Mouse (Mus musculus) intestine, embryonic 16.5 days (tissue): ENCODE results near the gene Bloc1s1. TPM values are rescaled to one million over a fixed set of nuclear protein-coding genes. Genes with fewer than 3 reads are reported as not detected.

Experiments
- ATAC-seq: fragments of 200-750 bp; cut with Nextera tagmentation; 2 replicates; pipeline ENCODE4 v1.8.0; 2017; ENCODE audit warnings: moderate TSS enrichment, moderate library complexity
- H3K27ac ChIP-seq: fragments of 300-500 bp; sonication (generic); 2 replicates; pipeline ENCODE4 v1.5.1; 2014; ENCODE audit warnings: mild to moderate bottlenecking, low read length
- H3K27me3 ChIP-seq: fragments of 300-500 bp; sonication (generic); replicated peaks from 2 replicates; pipeline ENCODE4 v1.6.1; 2014; ENCODE audit warnings: low read length, control low read depth, mixed read lengths; ENCODE audit not compliant: control insufficient read depth, insufficient read depth
- H3K36me3 ChIP-seq: fragments of 300-500 bp; sonication (generic); 2 replicates; pipeline ENCODE4 v1.6.1; 2014; ENCODE audit warnings: low read length, control low read depth; ENCODE audit not compliant: control insufficient read depth, insufficient read depth
- H3K4me1 ChIP-seq: fragments of 300-500 bp; sonication (generic); 2 replicates; pipeline ENCODE4 v1.6.1; 2014; ENCODE audit warnings: low read length, control low read depth, mixed read lengths; ENCODE audit not compliant: control insufficient read depth, insufficient read depth
- H3K4me2 ChIP-seq: fragments of 300-500 bp; sonication (generic); 2 replicates; pipeline ENCODE4 v1.6.1; 2014; ENCODE audit warnings: low read depth, low read length, control low read depth
- H3K4me3 ChIP-seq: fragments of 300-500 bp; sonication (generic); 2 replicates; pipeline ENCODE4 v1.5.1; 2014; ENCODE audit warnings: mild to moderate bottlenecking, low read length
- H3K9ac ChIP-seq: fragments of 300-500 bp; sonication (generic); 2 replicates; pipeline ENCODE4 v1.6.1; 2014; ENCODE audit warnings: low read depth, low read length
- H3K9me3 ChIP-seq: fragments of 300-500 bp; sonication (generic); 2 replicates; pipeline ENCODE4 v1.6.1; 2016; ENCODE audit warnings: low read length, control low read depth; ENCODE audit not compliant: control insufficient read depth
- WGBS: fragments of 180-500 bp; shearing (Covaris S2); extraction: QIAGEN DNeasy Blood & Tissue Kit; methylation state at CpG from one replicate; pipeline ENCODE4 v1.1.7; 2014; 5-methylcytosine and 5-hydroxymethylcytosine counted together
- polyA plus RNA-seq: library from polyadenylated mRNA; unstranded; fragments of >200 nt; fragmentation: Nextera tagmentation; extraction: Ambion mirVana; gene quantifications from 2 replicates; pipeline ENCODE4 v1.2.1, GENCODE M21; 2015

Gene Bloc1s1
- polyA plus RNA-seq, 1 experiment from 2014 or later: 208 TPM

DNA sequence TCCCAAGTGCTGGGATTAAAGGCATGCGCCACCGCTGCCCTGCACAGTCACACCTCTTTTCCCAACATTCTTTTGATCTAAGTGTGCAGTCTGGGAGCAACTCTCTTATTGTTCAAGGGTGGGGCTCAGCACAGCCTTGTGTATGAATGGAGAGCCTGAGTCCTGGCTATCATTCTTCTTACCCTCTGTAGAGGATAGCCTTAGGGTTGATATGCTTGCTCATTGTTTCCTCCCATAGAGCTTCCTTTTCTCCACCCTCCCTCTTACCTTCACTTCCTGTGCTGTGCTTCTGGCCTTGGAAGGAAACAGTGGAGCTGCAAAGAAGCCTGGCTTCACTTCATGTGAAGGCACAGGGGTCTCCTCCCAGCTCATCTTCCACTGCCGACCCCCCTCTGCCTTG lies 23.1 kb downstream of the Bloc1s1 start, which contains the start of gene Cd63:
TSS of gene Cd63 (plus strand) at position 292 of the 400 bp plus-strand sequence.
- peaks cover 11% of the 10 kb centered on the region for H3K27me3 ChIP-seq
- no peaks in the 10 kb centered on the region for H3K4me1 ChIP-seq
- no peak within 1 kb of the TSS for H3K4me3 ChIP-seq
- H3K27ac ChIP-seq: no peak within 1 kb of the TSS
- no peaks in the 10 kb centered on the region for H3K36me3 ChIP-seq
- H3K9ac ChIP-seq: no peak within 1 kb of the TSS
- 0 out of 2 replicates have a peak, but pooled peaks have one; percentile 47 for ATAC-seq
- no peak within 1 kb of the TSS for H3K4me2 ChIP-seq
- no peaks in the 10 kb centered on the region for H3K9me3 ChIP-seq
- WGBS: 84% methylated on average over 3 of the region's 3 CpGs

DNA sequence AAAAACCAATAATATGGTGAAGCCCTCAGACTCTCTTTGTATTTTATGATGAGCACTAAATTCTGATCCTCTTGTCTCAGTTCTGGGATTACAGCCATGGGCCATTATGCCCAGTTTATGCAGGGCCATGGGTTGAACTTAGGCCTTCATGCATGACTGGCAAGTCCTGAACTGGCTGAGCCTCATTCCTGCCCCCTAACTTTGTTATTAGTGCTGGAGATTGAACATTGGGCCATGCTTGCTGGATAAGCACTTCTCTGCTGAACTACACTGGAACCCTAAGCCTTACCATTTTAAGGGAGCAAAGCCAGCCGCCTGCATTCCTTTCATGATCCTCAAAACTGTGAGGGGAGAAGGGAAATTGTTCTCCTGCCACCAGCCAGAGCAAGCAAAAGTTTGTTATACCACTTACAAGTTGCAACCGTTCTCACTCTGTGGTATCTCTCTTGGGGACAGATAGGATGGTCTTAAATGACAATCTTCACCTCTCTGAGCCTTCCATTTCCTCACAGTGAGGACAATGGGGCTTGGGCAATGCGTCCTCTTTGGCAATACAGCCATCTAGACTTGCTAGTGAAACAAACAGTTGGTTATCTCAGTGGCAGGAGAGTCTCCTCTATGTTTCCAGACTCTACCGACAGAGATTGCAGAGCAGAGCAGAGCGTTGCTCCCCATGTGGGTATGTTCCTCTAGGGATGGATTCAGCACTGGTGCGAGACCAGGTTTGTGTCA lies 23.9 kb downstream of the Bloc1s1 start:
- 77% methylated on average over 6 of the region's 6 CpGs for WGBS
- Histone ChIP-seq H3K27ac (no peak overlapping the region), H3K27me3 (peaks cover 11% of the 10 kb centered on the region)

DNA sequence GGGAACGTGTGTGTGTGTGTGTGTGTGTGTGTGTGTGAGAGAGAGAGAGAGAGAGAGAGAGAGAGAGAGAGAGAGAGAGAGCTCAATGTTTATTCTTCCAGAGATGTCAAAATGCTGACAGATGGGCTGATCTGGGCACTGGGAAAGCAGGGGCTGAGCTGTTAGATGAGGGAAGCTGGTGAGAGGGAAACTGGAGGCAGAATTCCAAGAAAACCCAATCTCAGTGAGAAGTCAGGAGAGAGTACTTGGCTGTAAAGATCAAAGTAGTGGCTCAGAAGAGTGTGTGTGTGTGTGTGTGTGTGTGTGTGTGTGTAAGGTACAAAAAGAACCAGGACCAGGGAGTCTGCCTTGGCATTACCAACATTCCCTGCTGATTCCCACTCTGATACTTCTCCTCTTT lies 26.3 kb downstream of the Bloc1s1 start:
- Histone ChIP-seq H3K9ac (no peak overlapping the region), H3K36me3 (no peaks in the 10 kb centered on the region), H3K4me3 (no peak overlapping the region), H3K27me3 (peaks cover 11% of the 10 kb centered on the region), H3K4me1 (no peaks in the 10 kb centered on the region), H3K9me3 (no peaks in the 10 kb centered on the region), H3K27ac (no peak overlapping the region), H3K4me2 (no peak overlapping the region)
- 16% methylated on average over 1 of the region's 1 CpGs for WGBS
- no peak for ATAC-seq

More for the DNA sequence above, 23.9 kb downstream of the Bloc1s1 start:
- Histone ChIP-seq H3K36me3 (no peaks in the 10 kb centered on the region), H3K9me3 (no peaks in the 10 kb centered on the region), H3K4me2 (no peak overlapping the region), H3K4me1 (no peaks in the 10 kb centered on the region), H3K4me3 (no peak overlapping the region), H3K9ac (no peak overlapping the region)
- no peak for ATAC-seq

DNA sequence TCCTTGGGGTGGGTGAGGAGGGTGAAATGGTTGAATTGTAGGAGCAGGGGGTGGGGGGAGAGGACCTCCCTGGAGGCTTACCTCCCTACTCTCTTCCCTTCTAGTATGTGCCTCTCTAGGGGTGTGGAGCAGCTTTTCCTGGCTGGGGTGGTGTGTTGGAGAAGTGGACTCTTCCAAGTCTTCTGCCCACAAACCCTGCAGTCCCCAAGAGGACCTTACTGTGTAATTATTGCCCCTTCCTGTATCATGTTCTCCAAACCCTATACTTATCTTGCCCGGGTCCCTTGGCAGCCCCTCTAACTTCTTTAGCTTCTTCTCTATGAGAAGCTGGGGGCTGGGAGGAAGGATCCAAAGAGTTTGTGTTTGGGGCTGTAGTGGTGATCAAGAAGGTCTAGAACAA lies 27.0 kb downstream of the Bloc1s1 start:
- Histone ChIP-seq H3K4me2 (no peak overlapping the region), H3K27me3 (peaks cover 11% of the 10 kb centered on the region), H3K4me3 (no peak overlapping the region), H3K27ac (no peak overlapping the region), H3K9me3 (no peaks in the 10 kb centered on the region), H3K4me1 (0 out of 2 replicates have a peak, but pooled peaks cover 3% of the 10 kb centered on the region), H3K9ac (no peak overlapping the region), H3K36me3 (no peaks in the 10 kb centered on the region)
- no peak for ATAC-seq
- 30% methylated on average over 1 of the region's 1 CpGs for WGBS

DNA sequence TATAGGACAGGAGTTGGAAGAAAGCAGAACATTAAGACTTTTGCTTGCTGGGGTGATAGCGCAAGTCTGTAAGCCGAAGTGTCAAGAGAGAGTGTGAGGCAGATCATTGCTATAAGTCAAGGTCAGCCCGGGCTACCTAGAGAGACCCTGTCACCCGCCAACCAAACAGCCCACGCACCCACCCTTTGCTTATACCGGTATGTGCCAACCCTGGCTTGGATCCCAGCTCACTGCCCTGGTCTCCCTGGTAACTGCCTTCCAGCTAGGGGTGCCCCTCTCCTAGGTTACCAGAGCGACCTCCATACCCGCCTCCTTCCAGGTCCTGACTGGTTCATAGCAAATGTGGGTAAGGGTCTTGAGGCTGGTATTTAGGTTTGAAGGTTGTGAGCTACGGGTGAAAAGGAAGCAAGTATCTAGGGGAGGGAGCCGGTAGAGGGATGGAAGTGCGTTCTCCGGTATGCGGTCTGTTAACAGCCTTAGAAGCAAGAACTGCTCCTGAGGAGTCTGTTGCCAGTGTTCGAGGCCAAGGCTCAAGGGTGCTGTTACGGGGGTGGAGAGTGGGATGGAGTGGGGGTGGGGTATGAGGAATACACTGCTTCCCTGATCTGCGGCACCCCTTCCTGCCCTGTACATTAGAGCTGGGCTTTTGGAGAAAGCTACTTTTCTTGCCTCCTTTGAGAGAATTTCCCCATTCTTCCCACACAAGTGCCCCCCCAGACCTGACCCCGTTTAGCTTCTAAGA lies 27.7 kb downstream of the Bloc1s1 start:
- no peak overlapping the region for H3K27ac ChIP-seq
- H3K9me3 ChIP-seq: no peaks in the 10 kb centered on the region
- no peak overlapping the region for H3K4me3 ChIP-seq
- WGBS: 8% methylated on average over 17 of the region's 17 CpGs
- H3K9ac ChIP-seq: no peak overlapping the region
- 0 out of 2 replicates have a peak, but pooled peaks cover 3% of the 10 kb centered on the region for H3K4me1 ChIP-seq
- no peaks in the 10 kb centered on the region for H3K36me3 ChIP-seq
- no peak for ATAC-seq
- peaks cover 11% of the 10 kb centered on the region for H3K27me3 ChIP-seq
- peak overlapping the region; percentile 1; the same call in 1 of the 2 replicates for H3K4me2 ChIP-seq

DNA sequence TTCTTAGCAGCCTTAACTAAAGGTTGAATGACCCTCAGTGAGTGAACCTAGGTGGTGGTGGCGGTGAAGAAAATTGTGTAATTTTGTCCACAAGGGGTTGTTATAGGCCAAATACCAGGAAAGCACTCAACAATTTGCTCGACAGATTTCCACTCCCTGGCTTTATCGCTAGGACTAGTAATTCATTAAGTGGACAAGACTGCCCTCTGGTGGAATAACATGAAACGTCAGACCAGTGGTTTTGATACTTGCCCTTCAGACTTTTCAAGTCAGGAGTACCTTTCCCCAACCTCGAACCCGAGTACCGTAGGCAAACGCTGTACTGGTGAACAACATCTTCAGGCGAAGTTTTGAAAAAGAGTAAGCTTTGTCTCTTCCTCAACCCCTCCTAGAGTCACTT lies 28.4 kb downstream of the Bloc1s1 start:
- ATAC-seq: peak; percentile 33; the same call in 1 of the 2 replicates
- Histone ChIP-seq H3K27me3 (peaks cover 11% of the 10 kb centered on the region), H3K4me2 (peak overlapping the region; percentile 1; the same call in 1 of the 2 replicates), H3K9me3 (no peaks in the 10 kb centered on the region), H3K9ac (no peak overlapping the region), H3K27ac (no peak overlapping the region), H3K4me3 (no peak overlapping the region), H3K36me3 (no peaks in the 10 kb centered on the region), H3K4me1 (peaks cover 6% of the 10 kb centered on the region)
- 0% methylated on average over 9 of the region's 9 CpGs for WGBS

DNA sequence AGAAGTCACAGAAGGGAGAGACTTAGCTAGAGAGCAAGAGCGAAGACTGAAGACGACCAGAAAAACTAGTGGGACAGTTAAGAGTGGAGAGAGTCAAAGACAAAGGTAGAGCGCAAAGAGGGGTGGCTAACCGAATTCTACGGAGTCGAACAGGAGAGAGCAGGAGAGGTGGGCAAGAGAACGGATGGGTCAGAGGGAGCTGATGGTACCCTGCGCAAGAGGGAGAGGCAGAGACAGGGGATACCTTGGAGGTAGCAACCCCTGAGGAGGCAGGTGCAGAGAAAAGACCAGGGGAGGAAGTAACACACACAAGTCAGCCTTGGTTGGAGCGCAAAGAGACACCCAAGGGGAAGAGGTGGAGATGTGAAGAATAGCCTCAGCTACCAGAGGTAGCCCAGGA lies 31.6 kb downstream of the Bloc1s1 start:
- Histone ChIP-seq H3K4me1 (peaks cover 25% of the 10 kb centered on the region), H3K27me3 (peaks cover 11% of the 10 kb centered on the region), H3K36me3 (no peaks in the 10 kb centered on the region), H3K9me3 (no peaks in the 10 kb centered on the region), H3K4me2 (peak overlapping the region; percentile 95), H3K27ac (peak overlapping the region; percentile 77; the same call in 1 of the 2 replicates), H3K4me3 (peak overlapping the region; percentile 79), H3K9ac (peak overlapping the region; percentile 66)
- 0 out of 2 replicates have a peak, but pooled peaks have one; percentile 4 for ATAC-seq
- 4% methylated on average over 9 of the region's 9 CpGs for WGBS

DNA sequence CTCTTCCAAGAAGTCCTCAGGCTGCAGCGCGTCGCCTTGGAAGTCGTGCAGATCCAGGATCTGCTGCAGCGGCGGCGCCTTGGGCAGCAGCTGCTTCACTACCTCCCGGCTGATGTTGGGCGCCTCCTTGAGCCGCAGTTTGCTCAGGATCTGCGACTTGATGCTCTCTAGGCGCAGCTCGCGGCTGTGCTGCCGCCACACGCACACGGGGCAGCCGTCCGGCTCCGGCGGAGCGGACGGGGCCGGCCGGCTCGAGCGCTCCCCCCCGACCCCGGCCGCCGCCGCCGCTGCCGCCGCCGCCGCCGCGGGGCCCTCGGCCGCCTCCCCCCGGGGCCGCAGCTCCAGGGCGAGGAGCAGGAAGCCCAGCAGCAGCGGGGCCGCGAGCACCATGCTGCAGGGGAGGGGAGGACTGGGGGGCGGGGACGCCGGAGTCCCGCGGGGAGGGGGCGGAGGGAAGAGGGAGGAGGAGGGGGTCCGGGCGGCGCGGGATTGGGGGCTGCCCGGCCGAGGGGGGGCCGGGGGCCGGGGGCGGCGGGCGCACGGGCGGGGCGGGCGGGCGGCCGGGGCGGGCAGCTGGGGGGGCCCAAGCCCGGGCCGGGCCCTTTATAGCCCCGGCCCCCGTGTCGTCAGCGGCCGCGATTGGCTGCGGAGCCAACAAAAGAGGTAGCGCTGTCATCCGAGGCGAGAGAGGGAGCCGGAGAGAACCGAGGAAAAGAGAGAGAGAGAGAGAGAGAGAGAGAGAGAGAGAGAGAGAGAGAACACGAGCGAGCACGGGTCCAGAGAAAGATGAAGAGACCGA lies 32.3 kb downstream of the Bloc1s1 start, which contains the start of gene Gdf11:
TSS of gene Gdf11 (minus strand) at position 423 of the 799 bp plus-strand sequence.
- H3K4me1 ChIP-seq: peaks cover 25% of the 10 kb centered on the region
- H3K27me3 ChIP-seq: peaks cover 6% of the 10 kb centered on the region
- H3K36me3 ChIP-seq: no peaks in the 10 kb centered on the region
- ATAC-seq: peak; percentile 80
- peak within 1 kb of the TSS; percentile 79 for H3K4me3 ChIP-seq
- WGBS: under 1% methylated on average over 47 of the region's 89 CpGs
- peak within 1 kb of the TSS; percentile 95 for H3K4me2 ChIP-seq
- H3K9ac ChIP-seq: peak within 1 kb of the TSS; percentile 66
- H3K9me3 ChIP-seq: no peaks in the 10 kb centered on the region
- peak within 1 kb of the TSS; percentile 77 for H3K27ac ChIP-seq
